In the genomic region with DNA sequence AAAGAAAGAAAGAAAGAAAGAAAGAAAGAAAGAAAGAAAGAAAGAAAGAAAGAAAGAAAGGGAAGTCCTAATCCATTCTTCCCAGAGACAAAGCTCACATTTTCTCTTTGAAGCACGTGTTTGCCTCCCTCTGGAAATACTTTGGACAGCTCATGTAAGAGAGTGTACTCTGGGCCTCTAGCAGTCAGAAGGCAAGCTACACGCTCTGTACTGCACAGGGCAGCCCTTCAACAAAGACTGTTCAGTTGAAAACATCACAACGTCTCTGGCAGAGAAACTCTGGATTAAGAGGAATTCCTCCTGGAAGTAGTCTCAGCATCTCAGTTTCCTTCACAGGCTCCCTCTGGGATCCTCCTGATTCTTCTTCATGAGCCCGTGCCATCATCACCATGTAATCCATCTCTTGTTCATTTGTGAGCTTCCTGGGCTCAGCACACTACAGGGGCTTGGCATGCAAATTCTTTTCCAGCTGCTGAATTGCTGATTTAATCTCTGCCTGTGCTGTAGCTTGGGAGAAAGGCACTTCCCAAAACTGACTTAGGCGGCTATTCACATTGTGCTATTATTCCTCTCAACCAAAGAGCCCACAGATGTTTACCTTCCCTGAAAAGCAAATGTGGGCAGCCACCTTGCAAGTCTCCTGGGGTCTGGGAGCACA, we compare ENCODE assay signal across 16 mouse cellular contexts.
A peak's percentile ranks its signal among the peaks of the same experiment; 100 is the strongest.
DNase-seq lines count a peak whose midpoint lies in the region; ATAC-seq and TF ChIP-seq lines count a peak whose summit lies in the region.
"Had no signal": no experiment of that assay in that cellular context is flagged by ENCODE, and none has a peak within 500 bp of the region (broad histone marks: within the 10 kb centered on the region; RNA-seq: fewer than 3 reads in every experiment).

No protein-coding gene starts in this region.

- H3K27me3 ChIP-seq in forebrain, embryonic 10.5 days (ENCODE audit: poor library complexity, severe bottlenecking): peaks cover 58% of the 10 kb centered on the region
- peaks cover 20% of the 10 kb centered on the region for H3K27me3 ChIP-seq in forebrain, embryonic 12.5 days
- H3K27me3 ChIP-seq in lung, postnatal 0 days (replicated peaks; ENCODE audit: insufficient read depth, low read length): no peaks in the 10 kb centered on the region
- H3K27me3 ChIP-seq in hindbrain, embryonic 16.5 days (replicated peaks; ENCODE audit: control insufficient read depth, insufficient read depth, low read length): no peaks in the 10 kb centered on the region
- no peaks in the 10 kb centered on the region for H3K27me3 ChIP-seq in neural tube, embryonic 14.5 days (ENCODE audit: control insufficient read depth, insufficient read depth, low read length)
- H3K27me3 ChIP-seq: embryonic facial prominence, embryonic 15.5 days; heart, embryonic 12.5 days; intestine, embryonic 15.5 days had no signal

- H3K9me3 ChIP-seq in forebrain, embryonic 10.5 days: 0 out of 2 replicates have a peak, but pooled peaks cover 2% of the 10 kb centered on the region
- H3K9me3 ChIP-seq in forebrain, embryonic 12.5 days: 0 out of 2 replicates have a peak, but pooled peaks cover 2% of the 10 kb centered on the region
- H3K9me3 ChIP-seq in lung, postnatal 0 days (ENCODE audit: low read length): no peaks in the 10 kb centered on the region
- H3K9me3 ChIP-seq in hindbrain, embryonic 16.5 days (ENCODE audit: control insufficient read depth, low read length): no peaks in the 10 kb centered on the region
- H3K9me3 ChIP-seq in neural tube, embryonic 14.5 days (ENCODE audit: control insufficient read depth, low read length): no peaks in the 10 kb centered on the region
- H3K9me3 ChIP-seq: embryonic facial prominence, embryonic 15.5 days; intestine, embryonic 15.5 days had no signal

- no peak for DNase-seq in forebrain, embryonic 10.5 days (ENCODE audit: extremely low spot score, low spot score)
- DNase-seq in lung, postnatal 0 days (ENCODE audit: low spot score): peak; percentile 5
- DNase-seq in lung, postnatal 10 days: no peak
- DNase-seq in cerebellum, adult 9-11 months: no peak
- DNase-seq in left cerebral cortex, adult 8-10 months (ENCODE audit: low spot score in 2 of 2): no peak
- DNase-seq: adrenal gland, postnatal 10 days; cerebellum, adult 11-12 months; gastrocnemius, postnatal 36 days; lung, adult 2 months had no signal

- H3K9ac ChIP-seq in forebrain, embryonic 12.5 days: no peak overlapping the region
- H3K9ac ChIP-seq in lung, postnatal 0 days (replicated peaks; ENCODE audit: low read depth): no peak overlapping the region
- no peak overlapping the region for H3K9ac ChIP-seq in hindbrain, embryonic 16.5 days (ENCODE audit: low read depth, low read length)
- H3K9ac ChIP-seq in neural tube, embryonic 14.5 days (replicated peaks; ENCODE audit: low read depth, low read length): no peak overlapping the region
- H3K9ac ChIP-seq: embryonic facial prominence, embryonic 15.5 days; heart, embryonic 12.5 days; intestine, embryonic 15.5 days had no signal

- no peak overlapping the region for H3K4me3 ChIP-seq in forebrain, embryonic 10.5 days
- no peak overlapping the region for H3K4me3 ChIP-seq in forebrain, embryonic 12.5 days (replicated peaks)
- no peak overlapping the region for H3K4me3 ChIP-seq in lung, postnatal 0 days (ENCODE audit: low read depth, low read length)
- H3K4me3 ChIP-seq in hindbrain, embryonic 16.5 days (ENCODE audit: low read length): no peak overlapping the region
- H3K4me3 ChIP-seq in neural tube, embryonic 14.5 days (ENCODE audit: low read depth, low read length): no peak overlapping the region
- H3K4me3 ChIP-seq: embryonic facial prominence, embryonic 15.5 days; heart, embryonic 12.5 days; intestine, embryonic 15.5 days had no signal

- no peak for TF ChIP-seq CTCF in lung, postnatal 0 days (IDR thresholded peaks at IDR 0.05)

- peaks cover 28% of the 10 kb centered on the region for H3K4me1 ChIP-seq in forebrain, embryonic 10.5 days
- H3K4me1 ChIP-seq in forebrain, embryonic 12.5 days: peaks cover 23% of the 10 kb centered on the region
- H3K4me1 ChIP-seq in lung, postnatal 0 days (ENCODE audit: insufficient read depth, low read depth, low read length): peaks cover 11% of the 10 kb centered on the region; the same call in 1 of the 2 replicates
- peaks cover 9% of the 10 kb centered on the region for H3K4me1 ChIP-seq in hindbrain, embryonic 16.5 days (ENCODE audit: control insufficient read depth, insufficient read depth, low read depth, low read length)
- H3K4me1 ChIP-seq in neural tube, embryonic 14.5 days (ENCODE audit: control insufficient read depth, insufficient read depth, low read length): peaks cover 18% of the 10 kb centered on the region; the same call in 1 of the 2 replicates

- H3K36me3 ChIP-seq in forebrain, embryonic 10.5 days (replicated peaks): no peaks in the 10 kb centered on the region
- H3K36me3 ChIP-seq in forebrain, embryonic 12.5 days (replicated peaks): no peaks in the 10 kb centered on the region
- H3K36me3 ChIP-seq in lung, postnatal 0 days (ENCODE audit: insufficient read depth, low read length): no peaks in the 10 kb centered on the region
- no peaks in the 10 kb centered on the region for H3K36me3 ChIP-seq in hindbrain, embryonic 16.5 days (ENCODE audit: control insufficient read depth, insufficient read depth, low read length)
- H3K36me3 ChIP-seq in neural tube, embryonic 14.5 days (ENCODE audit: control insufficient read depth, insufficient read depth, low read length): no peaks in the 10 kb centered on the region
- H3K36me3 ChIP-seq: embryonic facial prominence, embryonic 15.5 days; heart, embryonic 12.5 days; intestine, embryonic 15.5 days had no signal

- no peak for ATAC-seq in forebrain, embryonic 12.5 days (ENCODE audit: low FRiP score)
- ATAC-seq in lung, postnatal 0 days: no peak; the same call in 1 of the 2 replicates
- 0 out of 2 replicates have a peak, but pooled peaks have one; percentile 35 for ATAC-seq in hindbrain, embryonic 16.5 days
- ATAC-seq in neural tube, embryonic 14.5 days (ENCODE audit: low read depth): no peak
- ATAC-seq: intestine, embryonic 15.5 days had no signal

- TF ChIP-seq EP300 in lung, postnatal 0 days (IDR thresholded peaks at IDR 0.05): no peak

- WGBS in forebrain, embryonic 10.5 days: 35% methylated on average over 5 of the region's 5 CpGs
- WGBS in forebrain, embryonic 12.5 days: 14% methylated on average over 5 of the region's 5 CpGs
- 19% methylated on average over 5 of the region's 5 CpGs for WGBS in lung, postnatal 0 days
- WGBS in hindbrain, embryonic 16.5 days: 13% methylated on average over 5 of the region's 5 CpGs
- 28% methylated on average over 5 of the region's 5 CpGs for WGBS in neural tube, embryonic 14.5 days

- peak overlapping the region; percentile 41; the same call in 1 of the 2 replicates for H3K27ac ChIP-seq in forebrain, embryonic 10.5 days
- H3K27ac ChIP-seq in forebrain, embryonic 12.5 days: no peak overlapping the region
- H3K27ac ChIP-seq in lung, postnatal 0 days (ENCODE audit: low read length): no peak overlapping the region
- H3K27ac ChIP-seq in hindbrain, embryonic 16.5 days (ENCODE audit: low read depth, low read length): peak overlapping the region; percentile 29; the same call in 1 of the 2 replicates
- peak overlapping the region; percentile 40; the same call in 1 of the 2 replicates for H3K27ac ChIP-seq in neural tube, embryonic 14.5 days (ENCODE audit: low read depth, low read length)
- H3K27ac ChIP-seq: embryonic facial prominence, embryonic 15.5 days; intestine, embryonic 15.5 days had no signal

- H3K4me2 ChIP-seq in forebrain, embryonic 12.5 days: no peak overlapping the region
- H3K4me2 ChIP-seq in lung, postnatal 0 days (replicated peaks; ENCODE audit: low read depth, low read length): no peak overlapping the region
- no peak overlapping the region for H3K4me2 ChIP-seq in hindbrain, embryonic 16.5 days (ENCODE audit: low read length)
- H3K4me2 ChIP-seq in neural tube, embryonic 14.5 days (ENCODE audit: low read depth, low read length): no peak overlapping the region
- H3K4me2 ChIP-seq: embryonic facial prominence, embryonic 15.5 days; heart, embryonic 12.5 days; intestine, embryonic 15.5 days; liver, embryonic 11.5 days had no signal

Comparison
In these comparisons a context has a peak if more than half of its experiments do, and no peak if none do; other contexts are left out.
1. H3K27ac ChIP-seq: peak in forebrain, embryonic 10.5 days (single experiment), hindbrain, embryonic 16.5 days (single experiment) and neural tube, embryonic 14.5 days (single experiment); none in forebrain, embryonic 12.5 days (single experiment) and lung, postnatal 0 days (single experiment).